Mouse (Mus musculus): ENCODE data around the gene Acnat1. TPM values are rescaled to one million over a fixed set of nuclear protein-coding genes. Genes with fewer than 3 reads are reported as not detected.

The Acnat1 gene
- polyA plus RNA-seq (2012; ENCODE audit: low replicate concordance): 0.20 TPM in 1 of 2 replicates, not detected in the other

DNA sequence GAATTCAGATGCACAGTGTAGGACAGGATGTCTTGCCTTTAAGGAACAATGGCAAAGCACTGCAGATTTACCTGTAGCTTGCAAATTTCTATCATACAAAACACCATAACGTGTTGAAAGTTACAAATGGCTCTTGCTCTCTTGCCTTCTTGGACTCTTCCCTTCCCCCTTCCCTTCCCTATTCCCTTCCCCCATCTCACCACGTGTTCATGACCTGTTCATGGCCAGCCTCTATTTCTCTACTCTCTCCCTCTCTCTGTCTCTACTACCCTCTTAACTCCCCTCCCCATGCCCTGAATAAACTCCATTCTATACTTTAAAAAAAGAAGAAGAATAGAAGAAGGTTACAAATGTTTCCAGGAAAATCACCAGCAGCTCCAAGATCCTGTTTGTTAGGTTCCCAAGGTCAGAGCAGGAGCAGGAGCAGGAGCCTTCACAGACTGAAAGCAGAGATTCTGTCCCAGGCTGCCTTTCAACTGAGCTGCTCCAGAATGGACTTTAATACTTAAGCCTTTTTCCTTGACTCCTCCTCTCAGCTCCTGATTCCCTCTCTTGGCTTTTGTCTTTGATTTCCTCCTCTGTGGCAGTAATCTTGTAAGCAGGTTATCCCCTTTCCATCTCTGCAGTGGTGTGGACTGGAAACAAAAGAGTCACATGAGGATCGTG is at the start of gene Acnat1:
Acnat1 (minus strand) TSS at position 478 of the 666 bp plus-strand sequence.

DNA sequence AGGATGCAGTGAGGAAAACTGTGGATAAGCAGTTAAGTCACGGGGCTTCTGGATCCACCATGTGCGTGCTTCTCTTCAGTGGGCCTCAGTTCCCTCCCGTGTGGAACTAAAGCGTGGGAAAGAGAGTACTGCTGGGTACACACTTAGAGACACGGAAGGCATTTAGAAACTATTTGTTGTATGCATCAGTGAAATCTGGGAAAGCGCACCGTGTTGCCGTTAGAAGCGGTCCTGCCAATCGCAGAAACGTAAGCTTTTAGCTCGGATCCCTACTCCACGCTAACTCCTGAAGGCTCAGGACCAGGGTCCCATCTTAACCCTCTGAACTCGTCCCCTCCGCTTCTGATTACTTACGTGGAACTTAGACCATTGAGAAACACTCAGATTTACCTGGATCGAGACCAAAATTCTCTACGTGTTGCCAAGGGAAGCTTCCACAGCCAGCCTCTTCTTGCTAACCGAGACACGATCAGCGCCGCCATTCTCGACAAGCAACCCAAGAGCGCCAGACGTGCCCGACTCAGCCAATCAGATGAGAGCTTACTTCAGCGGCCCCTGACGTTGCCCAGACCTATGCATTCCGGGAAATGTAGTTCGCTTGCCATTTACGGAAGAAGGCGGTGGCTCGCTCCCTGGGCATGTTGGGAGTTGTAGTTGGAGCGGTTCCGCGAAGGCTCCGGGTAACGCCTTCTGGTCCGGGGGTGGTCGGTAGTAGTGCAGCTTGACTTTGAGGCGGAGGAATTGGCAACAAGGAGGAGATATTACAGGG is 47.0 kb upstream of the Acnat1 start, which contains the start of the genes Mrpl50 and Zfp189:
Mrpl50 (minus strand) TSS at position 522 of the 769 bp plus-strand sequence.
Zfp189 (plus strand) TSS at position 605 of the 769 bp plus-strand sequence.

DNA sequence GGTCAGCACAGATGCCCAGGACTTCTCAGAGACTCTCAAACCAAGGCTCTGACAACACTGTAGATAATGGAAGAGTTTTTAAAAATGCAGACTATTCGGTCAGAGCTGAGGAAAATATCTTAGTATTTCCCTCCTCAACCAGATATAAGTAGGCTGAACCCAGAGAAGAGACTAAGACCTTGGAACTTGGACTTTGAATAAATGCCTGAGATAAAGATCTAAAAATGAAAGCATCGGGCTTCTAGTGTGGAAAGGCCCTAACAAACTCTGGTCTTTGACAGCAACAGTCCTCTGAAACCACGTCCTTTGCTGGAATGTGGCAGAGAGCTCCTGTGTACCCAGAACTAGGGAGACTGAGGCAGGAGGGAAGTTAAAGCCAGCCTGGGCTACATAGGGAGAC is 32.7 kb upstream of the Acnat1 start, which contains the start of gene Baat:
Baat (minus strand) TSS at position 172 of the 400 bp plus-strand sequence.

DNA sequence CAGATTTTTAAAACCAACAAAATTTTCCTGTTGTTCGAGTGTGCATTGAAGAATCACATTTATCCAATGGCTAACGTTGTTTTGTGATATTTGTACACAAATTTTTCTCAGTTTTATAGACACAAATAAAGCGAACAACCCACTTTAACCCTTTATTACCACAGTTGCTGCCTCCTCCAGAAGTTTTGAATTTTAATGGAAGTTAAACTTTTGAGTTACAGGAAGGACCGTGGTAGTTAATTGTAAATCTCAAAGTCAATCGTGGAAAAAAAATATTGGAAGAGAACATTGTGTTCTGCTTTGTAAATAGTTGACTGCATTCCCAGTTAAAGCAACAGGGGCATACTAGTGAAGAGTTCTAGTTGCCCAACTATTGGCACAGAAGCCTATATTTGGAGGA is 65.8 kb downstream of the Acnat1 start, which contains the start of gene Acnat2:
Acnat2 (minus strand) TSS at position 195 of the 400 bp plus-strand sequence.

Other genes with a start within 250 kb of the Acnat1 start
- gene Acnat2, start 65.8 kb downstream of the Acnat1 start, polyA plus RNA-seq (2012; ENCODE audit: low replicate concordance): not detected in 2 replicates
- gene Baat, start 32.6 kb upstream of the Acnat1 start, polyA plus RNA-seq (2012; ENCODE audit: low replicate concordance): not detected in 2 replicates
- 1.1 and 1.4 TPM in 2 replicates for gene Mrpl50, start 47.2 kb upstream of the Acnat1 start, polyA plus RNA-seq (2012; ENCODE audit: low replicate concordance)
- 1.3 and 1.8 TPM in 2 replicates for gene Zfp189, start 47.3 kb upstream of the Acnat1 start, polyA plus RNA-seq (2012; ENCODE audit: low replicate concordance)
- gene Aldob, start 75.6 kb upstream of the Acnat1 start, polyA plus RNA-seq (2012; ENCODE audit: low replicate concordance): not detected in 2 replicates
- gene Tmem246, start 124.0 kb upstream of the Acnat1 start, polyA plus RNA-seq (2012; ENCODE audit: low replicate concordance): 2.5 and 9.7 TPM in 2 replicates
- 25.3 and 54.3 TPM in 2 replicates for gene Rnf20, start 158.1 kb upstream of the Acnat1 start, polyA plus RNA-seq (2012; ENCODE audit: low replicate concordance)
- not detected in 2 replicates for gene Ppp3r2, start 208.1 kb upstream of the Acnat1 start, polyA plus RNA-seq (2012; ENCODE audit: low replicate concordance)

Data from leukemia stem cell, adult 10-12 weeks (primary cell).